Mouse (Mus musculus) liver, adult (tissue): ENCODE data around the gene Kif26b.

Experiments used
- GATA4 ChIP-seq: IDR thresholded peaks from 2 replicates; pipeline ENCODE4 v1.6.1; 2014; ENCODE audit warnings: mild to moderate bottlenecking, low read length; ENCODE audit not compliant: insufficient replicate concordance

The Kif26b gene

GRCm38 (mm10) chr1:178844839-178845238 lies 315.9 kb downstream of the Kif26b start:
- TF ChIP-seq GATA4: no peak

GRCm38 (mm10) chr1:178847569-178847968 lies 318.6 kb downstream of the Kif26b start:
- TF ChIP-seq GATA4: no peak

GRCm38 (mm10) chr1:178848380-178849106 lies 319.6 kb downstream of the Kif26b start:
- no peak for TF ChIP-seq GATA4

- no peak for TF ChIP-seq GATA4
These were observed 321.6 kb downstream of the Kif26b start for GRCm38 (mm10) chr1:178850569-178850968.

- TF ChIP-seq GATA4: no peak
These were observed 326.0 kb downstream of the Kif26b start for GRCm38 (mm10) chr1:178854936-178855335.

- TF ChIP-seq GATA4: no peak
These were observed 327.0 kb downstream of the Kif26b start for GRCm38 (mm10) chr1:178855974-178856373.

- no peak for TF ChIP-seq GATA4
These were observed 331.9 kb downstream of the Kif26b start for GRCm38 (mm10) chr1:178860671-178861391.

GRCm38 (mm10) chr1:178861392-178861762 lies 332.5 kb downstream of the Kif26b start:
- TF ChIP-seq GATA4: no peak

- no peak for TF ChIP-seq GATA4
These were observed 334.8 kb downstream of the Kif26b start for GRCm38 (mm10) chr1:178863756-178864155.

- no peak for TF ChIP-seq GATA4
These were observed 335.4 kb downstream of the Kif26b start for GRCm38 (mm10) chr1:178864297-178864696.

GRCm38 (mm10) chr1:178866757-178867156 lies 337.8 kb downstream of the Kif26b start:
- TF ChIP-seq GATA4: no peak

- no peak for TF ChIP-seq GATA4
These were observed 342.1 kb downstream of the Kif26b start for GRCm38 (mm10) chr1:178871055-178871454.

- no peak for TF ChIP-seq GATA4
These were observed 348.0 kb downstream of the Kif26b start for GRCm38 (mm10) chr1:178876926-178877325.

- TF ChIP-seq GATA4: no peak
These were observed 349.8 kb downstream of the Kif26b start for GRCm38 (mm10) chr1:178878676-178879075.

- no peak for TF ChIP-seq GATA4
These were observed 352.0 kb downstream of the Kif26b start for GRCm38 (mm10) chr1:178880905-178881304.

- TF ChIP-seq GATA4: no peak
These were observed 357.7 kb downstream of the Kif26b start for GRCm38 (mm10) chr1:178886671-178887070.
